Mouse (Mus musculus) cerebellum, adult 9-10 months (tissue): ENCODE measurements at regions not wholly inside any gene's neighbourhood (a gene's known extent, or its start where the extent isn't known, plus 50 kb on each side); places are given as distances from the start of the nearest gene placed in this dataset.
"Not testable (repeated sequence)": the region's sequence is repeated elsewhere in the genome, so short reads cannot be mapped to it uniquely, and the experiment has no call there.

Source experiments
- DNase-seq: peaks from one replicate; pipeline ENCODE4 v3.0.0; 2022

- no peak for DNase-seq
Measured at GRCm38 (mm10) chr12:16370061-16370460, 240.7 kb downstream of the Lpin1 start.

- DNase-seq: no peak
Measured at GRCm38 (mm10) chr12:16362341-16362740, 248.4 kb downstream of the Lpin1 start.

GRCm38 (mm10) chr12:16358831-16359230, 251.9 kb downstream of the Lpin1 start:
- no peak for DNase-seq

- DNase-seq: no peak
Measured at GRCm38 (mm10) chr12:16354711-16355110, 256.1 kb downstream of the Lpin1 start.

- DNase-seq: no peak
Measured at GRCm38 (mm10) chr12:16351751-16352150, 259.0 kb downstream of the Lpin1 start.

GRCm38 (mm10) chr12:16349310-16349709, 261.5 kb downstream of the Lpin1 start:
- DNase-seq: no peak

- no peak for DNase-seq
Measured at GRCm38 (mm10) chr12:16344021-16344420, 266.7 kb downstream of the Lpin1 start.

GRCm38 (mm10) chr12:16342030-16342429, 268.7 kb downstream of the Lpin1 start:
- DNase-seq: not testable (repeated sequence)

- no peak for DNase-seq
Measured at GRCm38 (mm10) chr12:16331456-16331855, 279.3 kb downstream of the Lpin1 start.

- DNase-seq: no peak
Measured at GRCm38 (mm10) chr12:16329129-16329528, 281.6 kb downstream of the Lpin1 start.

- no peak for DNase-seq
Measured at GRCm38 (mm10) chr12:16320536-16321402, 290.0 kb downstream of the Lpin1 start.

- no peak for DNase-seq
Measured at GRCm38 (mm10) chr12:16308101-16308500, 302.7 kb downstream of the Lpin1 start.

GRCm38 (mm10) chr12:16304701-16305377, 305.9 kb downstream of the Lpin1 start:
- no peak for DNase-seq

GRCm38 (mm10) chr12:16285061-16285460, 325.7 kb downstream of the Lpin1 start:
- DNase-seq: no peak

- DNase-seq: no peak
Measured at GRCm38 (mm10) chr12:16279146-16279545, 331.6 kb downstream of the Lpin1 start.

GRCm38 (mm10) chr12:16277567-16278332, 333.0 kb downstream of the Lpin1 start:
- DNase-seq: no peak

- DNase-seq: no peak
Measured at GRCm38 (mm10) chr12:16277144-16277543, 333.6 kb downstream of the Lpin1 start.

- DNase-seq: no peak
Measured at GRCm38 (mm10) chr12:16276301-16276700, 334.5 kb downstream of the Lpin1 start.

GRCm38 (mm10) chr12:16272441-16272840, 338.3 kb downstream of the Lpin1 start:
- no peak for DNase-seq

GRCm38 (mm10) chr12:16270876-16271275, 339.9 kb downstream of the Lpin1 start:
- no peak for DNase-seq

GRCm38 (mm10) chr12:16269706-16270105, 341.1 kb downstream of the Lpin1 start:
- no peak for DNase-seq

- no peak for DNase-seq
Measured at GRCm38 (mm10) chr12:16268621-16269165, 342.1 kb downstream of the Lpin1 start.

GRCm38 (mm10) chr12:16261465-16261864, 349.3 kb downstream of the Lpin1 start:
- DNase-seq: no peak
